ENCODE assay signal across 8 mouse cellular contexts in the genomic region with DNA sequence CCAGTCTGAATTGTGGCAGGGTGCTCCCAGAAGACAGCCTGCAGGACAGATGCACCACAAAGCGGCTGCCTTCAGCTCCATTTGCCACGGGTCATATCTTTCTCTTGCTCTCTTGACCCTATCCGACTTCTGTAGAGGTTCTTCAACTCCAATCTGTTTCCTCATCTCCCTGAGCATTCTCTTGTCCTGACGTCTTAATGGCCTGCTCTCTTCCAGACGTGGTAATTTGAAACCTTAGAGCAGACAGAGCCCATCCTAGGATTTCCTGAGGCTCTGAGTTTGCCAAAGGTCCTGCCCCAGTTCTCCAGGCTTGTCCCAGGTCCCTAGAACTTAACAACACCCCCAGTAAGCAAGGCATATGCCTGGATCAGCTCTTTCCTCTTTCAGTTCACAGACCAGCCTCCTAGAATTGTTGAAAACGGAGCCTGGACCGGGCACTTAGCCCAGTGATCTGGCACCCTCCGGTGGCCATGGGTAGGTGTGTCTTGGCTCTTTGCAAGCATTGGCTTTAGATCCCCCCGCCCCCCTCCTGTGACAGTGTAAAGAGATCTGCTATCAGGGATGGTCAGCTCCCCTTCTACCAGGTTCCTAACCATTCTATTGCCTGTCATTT. TPM values are rescaled to one million over a fixed set of nuclear protein-coding genes. Genes with fewer than 3 reads are reported as not detected.
DNase-seq lines count a peak whose midpoint lies in the region; ATAC-seq and TF ChIP-seq lines count a peak whose summit lies in the region.

No protein-coding gene starts in this region.

- no peaks in the 10 kb centered on the region for H3K36me3 ChIP-seq in G1E (replicated peaks)
- H3K36me3 ChIP-seq in liver, embryonic 16.5 days (ENCODE audit: control insufficient read depth, insufficient read depth): no peaks in the 10 kb centered on the region

- peak; percentile 15; the same call in 1 of the 2 replicates for ATAC-seq in G1E (ENCODE audit: extremely low read depth, insufficient number of reproducible peaks, low FRiP score, poor library complexity, severe bottlenecking)
- ATAC-seq in liver, embryonic 16.5 days (ENCODE audit: low read depth): peak; percentile 75

- TF ChIP-seq CTCF in G1E (IDR thresholded peaks at IDR 0.05; ENCODE audit: low read depth, low read length): no peak

- peak overlapping the region; percentile 18; the same call in 1 of the 2 replicates for H3K9ac ChIP-seq in liver, embryonic 16.5 days (ENCODE audit: low read depth, low read length)

- peaks cover 62% of the 10 kb centered on the region for H3K4me1 ChIP-seq in G1E (ENCODE audit: insufficient read depth, low read depth, low read length)
- H3K4me1 ChIP-seq in liver, embryonic 16.5 days (ENCODE audit: control insufficient read depth, low read depth, low read length): peaks cover 20% of the 10 kb centered on the region

- peaks cover 3% of the 10 kb centered on the region; the same call in 1 of the 2 replicates for H3K27me3 ChIP-seq in G1E (ENCODE audit: insufficient read depth, low read length)
- H3K27me3 ChIP-seq in liver, embryonic 16.5 days (ENCODE audit: control insufficient read depth, insufficient read depth, low read depth, low read length): no peaks in the 10 kb centered on the region

- H3K4me3 ChIP-seq in G1E (ENCODE audit: low read depth, low read length): peak overlapping the region; percentile 21; the same call in 1 of the 2 replicates
- no peak overlapping the region for H3K4me3 ChIP-seq in liver, embryonic 16.5 days (ENCODE audit: low read depth, low read length)

- H3K9me3 ChIP-seq in G1E (replicated peaks): no peaks in the 10 kb centered on the region
- no peaks in the 10 kb centered on the region for H3K9me3 ChIP-seq in liver, embryonic 16.5 days (replicated peaks; ENCODE audit: control insufficient read depth, low read length)

- H3K27ac ChIP-seq in liver, embryonic 16.5 days (ENCODE audit: low read length): peak overlapping the region; percentile 51; the same call in 1 of the 2 replicates

- intact Hi-C loops in gastrocnemius, postnatal 14 days (cut with DNase I; ENCODE audit: low total_unique reads): no loop called here

- peak overlapping the region; percentile 58 for H3K4me2 ChIP-seq in liver, embryonic 16.5 days (ENCODE audit: low read depth, low read length)

- DNase-seq in 3134 (ENCODE audit: extremely low read depth, insufficient read length, low spot score) (peak; percentile 73), G1E (ENCODE audit: low spot score) (peak; percentile 42)
- peak; percentile 47 for DNase-seq in cerebellum, adult 9-10 months
- DNase-seq in gastrocnemius, postnatal 14 days: peak; percentile 71
- DNase-seq in kidney, adult 18-20 months: peak; percentile 75
- DNase-seq in ovary, postnatal 36 days (ENCODE audit: low spot score): peak; percentile 62
- peak; percentile 23 for DNase-seq in urinary bladder, postnatal 25 days (ENCODE audit: low spot score)

- 8% methylated on average over 9 of the region's 9 CpGs for WGBS in liver, embryonic 16.5 days (ENCODE audit: insufficient replicate concordance)

RNA-seq across cellular contexts. Expression of a gene that starts 38.2 kb away (rescaled TPM):
- total RNA-seq in G1E (2014; fragmentation: Nextera tagmentation) (124 and 160 TPM in 2 replicates), G1E (2017) (60.1 and 74.2 TPM in 2 replicates)
- 1.3 and 1.9 TPM in 2 replicates for polyA plus RNA-seq in G1E (2012)
- total RNA-seq in gastrocnemius, postnatal 14 days (2021): 10 to 100 TPM; 33.6 to 35.2 TPM
- polyA plus RNA-seq in liver, embryonic 16.5 days (2015; fragmentation: Nextera tagmentation; extraction: Ambion mirVana): 3.0 and 3.5 TPM in 2 replicates

Comparison
In these comparisons a context has a peak if more than half of its experiments do, and no peak if none do; other contexts are left out.
1. DNase-seq: peak in every context shown above with its lines; median percentile 75 in kidney, adult 18-20 months; 73 in 3134; 71 in gastrocnemius, postnatal 14 days; 62 in ovary, postnatal 36 days; 47 in cerebellum, adult 9-10 months; 42 in G1E; 23 in urinary bladder, postnatal 25 days.